Mouse (Mus musculus) cerebellum, postnatal 4 days (tissue): ENCODE measurements around the gene Zfp398.
A peak's percentile ranks its signal among the peaks of the same experiment; 100 is the strongest.

Source experiments
- DNase-seq, 2 experiments: peaks; one replicate each; pipeline ENCODE4 v3.0.0; 2022; ENCODE audit warnings: low spot score in 2 of 2, mixed read lengths in 1 of 2

Gene Zfp398

DNA sequence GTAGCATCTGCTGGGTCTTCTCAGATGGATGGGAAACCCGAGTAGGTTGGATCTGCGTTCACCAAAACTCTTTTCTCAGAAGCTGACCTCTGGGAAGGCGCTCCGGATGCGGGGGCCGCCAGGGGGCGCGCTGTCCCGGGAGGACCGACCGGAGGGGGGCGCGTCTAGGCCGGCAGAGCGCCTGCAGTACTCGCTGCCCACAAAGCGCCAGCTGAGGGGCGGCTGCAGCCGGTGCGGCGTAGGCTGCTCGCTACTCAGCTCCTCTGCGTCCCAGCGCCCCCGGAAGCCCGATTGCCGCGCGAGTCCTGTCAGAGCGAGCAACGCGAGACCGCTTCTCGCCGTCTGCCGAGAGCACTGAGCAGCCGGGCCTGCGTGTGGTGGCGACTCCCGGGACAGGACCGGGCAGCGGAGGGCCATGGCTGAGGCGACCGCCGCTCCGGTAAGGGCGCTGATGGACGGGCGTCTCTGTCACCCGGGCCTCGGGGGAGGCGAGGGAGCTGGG lies at the start of gene Zfp398:
Gene Zfp398, plus strand, starts transcription at position 180 of the 502 bp plus-strand sequence.
- peak; percentile 93 to 99 for DNase-seq

- peak; percentile 31 to 75 for DNase-seq
Measured at GRCm38 (mm10) chr6:47787941-47788736, 47.3 kb upstream of the Zfp398 start.

DNA sequence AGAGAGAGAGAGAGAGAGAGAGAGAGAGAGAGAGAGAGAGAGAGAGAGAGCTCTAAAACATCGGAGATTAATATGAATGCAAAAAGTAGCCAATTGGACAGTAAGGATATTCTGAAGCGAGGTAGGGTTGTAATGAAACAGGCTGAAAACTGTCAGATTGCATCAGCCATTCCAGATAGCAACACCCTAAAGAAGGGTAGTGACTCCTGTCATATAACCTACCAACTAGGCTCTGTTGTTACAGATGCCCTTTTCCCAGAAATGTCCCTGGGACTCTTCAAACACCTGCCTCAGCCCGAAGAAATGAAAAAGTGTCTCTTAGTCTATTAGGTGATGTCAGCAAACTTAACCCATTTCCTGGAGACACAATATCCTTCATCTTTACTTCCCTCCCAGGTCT lies 46.6 kb upstream of the Zfp398 start:
- no peak for DNase-seq

DNA sequence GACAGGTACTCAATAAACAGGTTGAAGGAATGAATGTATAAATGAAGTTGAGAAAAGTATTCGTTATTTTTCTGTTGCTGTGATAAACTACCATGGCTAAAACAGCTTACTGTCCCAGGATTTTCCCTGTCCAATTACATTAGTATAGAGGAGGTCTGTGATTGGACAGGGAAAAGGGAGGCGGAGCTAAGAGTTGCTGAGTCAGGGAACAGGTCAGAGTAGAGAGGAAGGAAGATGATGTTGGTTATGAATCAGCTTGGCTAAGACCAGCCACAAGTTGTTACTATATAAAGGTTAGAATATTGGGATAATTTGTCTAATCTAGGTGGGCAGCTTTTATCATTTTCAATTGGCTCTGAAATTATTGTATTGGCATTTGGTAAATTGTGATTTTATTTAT lies 44.7 kb upstream of the Zfp398 start:
- no peak for DNase-seq

DNA sequence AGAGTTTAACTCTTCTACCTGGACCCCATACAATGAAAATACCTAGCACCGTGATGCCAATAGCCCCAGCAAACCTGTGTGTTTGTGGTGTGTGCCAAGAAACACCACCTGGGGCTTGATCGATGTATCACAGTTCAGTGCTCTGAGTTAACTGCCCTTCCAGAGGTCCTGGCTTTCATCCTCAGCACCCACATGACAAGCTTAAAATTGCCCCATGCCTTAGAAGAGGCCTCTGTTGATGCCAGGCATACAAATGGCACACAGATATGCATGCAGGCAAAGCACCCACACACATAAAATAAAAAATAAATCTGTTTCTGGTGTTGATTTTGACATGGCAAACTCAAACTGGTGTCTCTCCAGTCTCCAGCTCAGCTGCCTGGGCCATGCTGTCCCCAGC lies 42.9 kb upstream of the Zfp398 start:
- DNase-seq, result no peak

GRCm38 (mm10) chr6:47793284-47793683 lies 42.2 kb upstream of the Zfp398 start:
- DNase-seq, result no peak

DNA sequence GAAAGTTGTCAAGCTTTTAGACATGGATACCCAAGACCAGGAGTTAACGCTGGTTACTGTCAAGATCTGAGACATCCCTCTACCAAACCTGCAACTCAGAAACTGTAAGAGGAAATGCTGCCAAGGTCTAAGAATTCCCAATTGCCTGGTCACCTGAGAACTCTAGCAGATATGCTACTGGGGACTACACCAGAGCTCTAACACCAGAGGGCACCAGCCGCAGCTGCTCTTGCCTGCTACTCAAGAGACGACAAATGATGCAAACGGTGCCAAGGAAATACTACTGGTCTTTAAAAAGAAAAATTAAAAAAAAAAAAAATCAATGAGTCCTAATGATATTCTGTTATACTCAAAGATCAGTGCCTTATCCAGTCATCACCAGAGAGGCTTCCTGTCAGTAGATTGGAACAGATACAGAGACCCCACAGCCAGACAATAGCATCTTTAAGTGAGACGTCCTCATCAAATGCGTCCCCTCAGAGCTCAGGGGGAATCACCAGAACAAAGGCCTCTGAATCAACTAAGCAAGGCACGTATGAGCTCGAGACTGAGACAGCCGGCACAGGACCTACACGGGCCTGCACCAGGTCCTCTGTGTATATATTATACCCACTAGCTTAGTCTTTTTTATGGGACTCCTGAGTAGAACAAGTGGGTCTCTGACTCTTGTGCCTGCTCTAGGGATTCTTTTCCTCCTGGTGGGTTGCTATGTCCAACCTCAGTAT lies 41.2 kb upstream of the Zfp398 start:
- no peak for DNase-seq

DNA sequence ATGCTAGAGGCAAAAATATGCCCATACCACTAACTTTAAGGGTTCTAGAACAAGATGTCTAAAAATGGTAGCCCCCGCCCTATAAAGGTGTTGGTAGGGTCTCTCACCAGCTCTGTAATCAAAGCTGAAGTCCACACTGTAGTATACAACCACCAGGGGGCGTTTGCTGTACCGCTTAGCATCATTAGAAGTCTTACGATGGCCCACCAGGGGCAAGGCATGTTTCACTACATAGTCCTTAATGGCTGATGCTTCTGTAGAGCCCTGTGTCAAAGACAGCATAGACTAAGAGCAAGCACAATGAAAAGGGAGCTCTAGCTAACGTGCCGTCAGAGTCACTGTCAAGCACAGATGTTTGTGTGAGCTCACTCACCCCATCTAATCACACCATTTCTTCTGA lies 36.4 kb upstream of the Zfp398 start:
- DNase-seq, result peak in 1 of 2 experiments; percentile 56

DNA sequence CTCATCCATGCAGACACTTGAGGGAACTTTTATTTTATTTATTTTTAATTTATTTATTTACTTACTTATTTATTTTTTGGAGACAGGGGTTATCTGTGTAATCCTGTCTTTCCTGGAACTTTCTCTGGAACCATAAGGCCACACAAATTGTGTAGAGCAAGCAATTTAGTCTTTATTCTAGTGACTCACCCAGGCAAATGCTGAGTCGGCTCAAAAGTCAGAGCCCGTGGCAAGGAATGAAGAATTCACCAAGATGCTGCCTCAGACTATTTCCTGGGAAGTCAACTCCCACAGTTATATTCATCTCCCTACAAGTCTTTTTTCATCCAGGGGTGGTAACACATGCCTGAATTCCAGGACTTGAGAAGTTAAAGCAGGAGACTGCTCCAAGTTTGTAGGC lies 29.9 kb upstream of the Zfp398 start:
- DNase-seq, result no peak

GRCm38 (mm10) chr6:47807419-47807818 lies 28.0 kb upstream of the Zfp398 start:
- no peak for DNase-seq

- DNase-seq, result no peak
Measured at GRCm38 (mm10) chr6:47808545-47808944, 26.9 kb upstream of the Zfp398 start.

DNA sequence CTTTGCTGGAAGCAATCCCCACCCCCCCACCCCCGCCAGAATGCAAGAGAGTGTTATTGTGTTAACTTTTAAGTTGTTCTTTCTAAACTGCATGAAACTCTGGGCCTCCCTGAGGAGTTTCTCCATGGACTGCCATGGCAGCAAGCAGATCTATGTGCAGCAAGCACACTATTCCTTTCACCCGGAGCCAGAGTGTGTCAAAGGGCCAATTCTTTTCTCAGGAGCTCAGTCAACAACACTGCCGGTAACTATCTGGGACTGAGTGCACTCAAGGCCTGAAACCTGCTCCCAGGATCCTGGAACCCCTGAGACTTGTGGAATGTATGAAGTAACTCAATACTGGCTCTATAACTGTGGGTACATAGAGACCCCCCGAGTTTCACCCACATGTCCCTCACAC lies 26.4 kb upstream of the Zfp398 start:
- DNase-seq, result no peak

GRCm38 (mm10) chr6:47810181-47810580 lies 25.3 kb upstream of the Zfp398 start:
- DNase-seq, result no peak

DNA sequence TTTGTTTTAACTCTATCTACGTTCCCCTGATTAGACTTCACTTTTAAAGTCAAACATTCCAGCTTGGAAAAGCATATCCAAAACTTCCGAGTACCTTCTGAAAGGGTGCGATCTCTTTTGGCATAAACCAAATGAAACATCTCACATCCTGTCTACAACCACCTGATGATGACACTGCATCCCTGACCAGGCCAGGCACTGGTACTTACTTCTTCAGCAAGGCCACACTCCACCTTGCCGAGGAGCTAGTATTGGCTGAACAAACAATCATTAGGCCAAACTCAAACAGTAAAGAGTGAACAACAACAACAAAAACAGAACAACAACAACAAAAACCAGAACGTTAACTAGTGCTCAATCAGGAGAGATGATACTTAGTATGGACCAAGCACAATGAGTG lies 24.1 kb upstream of the Zfp398 start:
- no peak for DNase-seq

GRCm38 (mm10) chr6:47812271-47812915 lies 23.1 kb upstream of the Zfp398 start:
- no peak for DNase-seq

DNA sequence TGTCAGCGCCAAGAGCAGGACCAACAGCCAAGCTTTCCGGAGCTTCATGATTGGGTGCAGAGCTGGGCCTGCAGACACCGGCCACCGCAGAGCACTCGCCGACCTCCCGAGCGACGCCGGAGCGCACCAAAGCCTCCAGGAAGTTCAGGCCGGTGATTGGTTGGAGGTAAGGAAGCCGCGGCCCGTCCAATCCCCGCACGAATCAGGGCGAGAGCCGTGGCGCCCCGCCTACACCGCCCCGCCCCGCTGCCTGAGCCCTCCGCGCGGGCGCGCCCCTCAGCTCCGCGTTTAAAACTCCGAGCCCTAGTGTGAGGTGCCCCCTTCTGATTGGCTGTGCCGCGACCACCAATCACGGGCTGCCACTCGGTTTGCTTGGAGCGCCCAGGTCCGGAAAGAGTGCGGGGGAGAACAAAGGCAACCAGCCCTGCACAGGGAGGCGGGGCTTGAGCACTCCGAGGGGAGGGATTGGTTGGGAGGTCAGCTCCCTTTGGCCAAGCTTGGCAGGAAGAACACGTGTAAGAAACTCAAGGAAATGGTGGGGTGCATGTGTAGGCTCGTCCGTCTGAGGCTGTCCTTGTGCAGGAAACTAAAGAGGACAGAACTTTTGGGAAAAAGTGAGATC lies 22.1 kb upstream of the Zfp398 start, which contains the start of gene Pdia4:
Gene Pdia4, minus strand, starts transcription at position 174 of the 622 bp plus-strand sequence.
- DNase-seq, result peak; percentile 91 to 97

GRCm38 (mm10) chr6:47816151-47816550 lies 19.3 kb upstream of the Zfp398 start:
- no peak for DNase-seq

- no peak for DNase-seq
Measured at GRCm38 (mm10) chr6:47818721-47819120, 16.7 kb upstream of the Zfp398 start.

DNA sequence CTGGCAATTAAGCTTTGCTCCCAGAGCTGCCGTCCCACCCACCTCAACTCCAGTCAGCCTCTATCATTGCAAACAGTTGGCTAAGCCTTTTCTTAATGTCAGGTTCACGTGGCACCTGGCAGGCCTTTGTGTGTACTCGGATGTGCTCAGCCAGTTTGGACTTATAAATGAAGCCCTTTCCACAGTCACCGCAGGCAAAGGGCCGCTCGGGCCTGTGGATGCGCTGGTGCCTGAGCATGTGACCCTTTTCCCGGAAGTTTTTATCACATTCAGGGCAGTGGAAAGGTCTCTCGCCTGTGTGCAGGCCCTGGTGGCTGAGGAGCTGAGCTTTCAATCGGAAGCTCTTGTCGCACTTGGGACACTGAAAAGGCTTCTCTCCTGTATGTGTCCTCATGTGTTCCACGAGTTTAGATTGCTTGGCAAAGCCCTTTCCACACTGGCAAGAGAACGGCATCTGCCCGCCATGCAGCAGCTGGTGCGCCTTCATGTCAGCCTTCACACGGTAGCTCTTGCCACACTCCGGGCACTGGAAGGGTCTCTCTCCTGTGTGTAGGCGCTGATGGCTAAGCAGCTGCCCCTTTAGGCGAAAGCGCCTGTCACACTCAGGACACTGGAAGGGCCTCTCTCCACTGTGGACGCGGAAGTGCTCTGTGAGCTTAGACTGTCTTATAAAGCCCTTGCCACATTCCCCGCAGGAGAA lies 15.7 kb upstream of the Zfp398 start:
- DNase-seq, result no peak

- no peak for DNase-seq
Measured at GRCm38 (mm10) chr6:47821236-47821635, 14.2 kb upstream of the Zfp398 start.

DNA sequence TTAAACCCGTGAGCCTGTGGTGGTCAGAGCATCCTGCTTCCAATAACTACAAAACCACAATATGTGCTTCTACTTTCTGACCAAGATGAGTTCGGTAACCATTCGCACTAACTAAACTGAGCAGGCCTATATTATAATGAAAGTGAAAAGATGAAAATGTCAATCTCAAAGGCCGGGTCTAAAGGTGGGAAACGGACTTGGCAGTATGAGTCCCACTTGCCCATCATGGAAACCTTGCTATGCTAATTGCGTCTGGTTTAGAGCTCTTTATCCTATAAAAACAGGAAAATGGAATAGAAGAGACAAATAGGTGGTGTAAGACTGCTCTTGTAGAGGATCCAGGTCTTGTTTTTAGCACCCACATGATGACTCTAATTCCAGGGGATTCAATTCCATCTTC lies 13.7 kb upstream of the Zfp398 start:
- DNase-seq, result no peak
